Mouse (Mus musculus) testis, adult 2 months (tissue): ENCODE data around the gene Fam13a.

ENCODE experiments used
- CTCF ChIP-seq: fragments of 200-500 bp; IDR thresholded peaks from 2 replicates; pipeline ENCODE4 v1.5.1; 2012; ENCODE audit warnings: low read depth, mild to moderate bottlenecking, inconsistent platforms, low read length, moderate library complexity; ENCODE audit not compliant: control insufficient read depth, insufficient read depth, insufficient replicate concordance
- POLR2A ChIP-seq: fragments of 200-500 bp; IDR thresholded peaks from 2 replicates; pipeline ENCODE4 v1.6.1; 2012; ENCODE audit warnings: low read depth, mild to moderate bottlenecking, inconsistent platforms, low read length, moderate library complexity; ENCODE audit not compliant: control insufficient read depth

DNA sequence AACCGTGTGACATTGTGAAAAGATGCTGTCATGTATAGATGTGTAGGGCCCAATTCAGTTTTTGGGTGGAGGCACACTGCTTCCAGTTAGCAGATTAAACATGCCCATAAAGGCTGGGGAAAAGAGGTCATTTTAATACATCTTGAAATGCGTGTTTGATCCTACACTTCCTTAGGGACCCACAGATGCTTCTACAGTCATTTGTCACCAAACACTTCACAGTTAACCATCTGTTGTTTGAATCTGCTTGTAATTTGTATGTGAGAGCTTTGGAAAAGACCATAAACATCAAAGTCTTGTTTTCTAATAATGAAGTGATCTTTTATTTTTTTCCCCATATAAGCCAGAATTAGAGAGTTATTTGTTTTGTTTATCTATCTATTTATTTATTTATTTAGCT is 116.6 kb downstream of the Fam13a start:
- TF ChIP-seq POLR2A (no peak), CTCF (no peak)
